Mouse (Mus musculus) cerebellum, adult 9-11 months (tissue): ENCODE results near the gene Inpp1.
"Not testable (repeated sequence)": the region's sequence is repeated elsewhere in the genome, so short reads cannot be mapped to it uniquely, and the experiment has no call there.

Experiments
- DNase-seq: peaks from one replicate; pipeline ENCODE4 v3.0.0; 2022

The Inpp1 gene

DNA sequence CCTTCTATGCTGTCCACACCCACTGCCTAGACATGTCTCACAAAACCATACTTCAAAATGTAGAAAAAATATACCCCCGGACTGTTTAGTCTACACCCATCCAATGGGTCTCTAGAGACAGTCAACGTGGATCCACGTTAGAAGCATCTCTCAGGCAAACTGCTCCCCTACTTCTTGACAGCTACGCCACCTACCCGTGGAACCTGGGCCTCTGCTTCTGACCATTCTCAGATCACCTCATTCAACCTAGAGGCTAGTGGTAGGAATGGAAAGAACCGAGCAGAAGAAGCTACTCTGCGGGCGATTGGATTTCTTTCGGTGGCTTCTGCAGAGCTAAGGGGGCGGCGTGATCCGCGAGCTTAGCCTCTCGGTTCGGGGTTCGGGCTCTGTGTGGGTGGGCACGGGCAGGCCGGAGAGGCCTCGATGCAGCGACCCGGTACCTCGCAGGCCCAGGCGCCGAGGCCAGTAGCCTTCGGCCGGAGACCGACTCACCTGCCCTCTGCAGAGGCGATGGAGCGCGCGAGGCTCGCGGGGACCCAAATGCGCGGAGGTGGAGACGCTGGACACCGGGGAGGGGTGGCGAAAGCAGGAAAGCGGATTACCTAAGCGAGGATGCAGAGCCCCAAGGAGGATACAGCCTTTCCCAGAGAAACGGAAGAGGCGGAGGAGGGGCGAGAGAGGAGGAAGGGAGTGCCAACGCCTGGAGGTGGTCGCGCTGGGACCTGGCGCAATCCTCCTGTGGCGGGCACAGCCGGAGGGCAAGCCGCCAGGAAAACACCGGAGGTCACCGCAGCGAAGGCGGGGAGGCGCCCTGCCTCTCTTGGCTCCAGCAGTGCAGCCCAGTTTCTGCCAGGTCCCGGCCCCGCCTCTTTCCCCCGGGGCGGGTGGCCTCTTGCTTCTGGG, at the start of gene Inpp1:
TSS of gene Inpp1 (minus strand) at position 779 of the 903 bp plus-strand sequence.
- DNase-seq, result peak; percentile 91

DNA sequence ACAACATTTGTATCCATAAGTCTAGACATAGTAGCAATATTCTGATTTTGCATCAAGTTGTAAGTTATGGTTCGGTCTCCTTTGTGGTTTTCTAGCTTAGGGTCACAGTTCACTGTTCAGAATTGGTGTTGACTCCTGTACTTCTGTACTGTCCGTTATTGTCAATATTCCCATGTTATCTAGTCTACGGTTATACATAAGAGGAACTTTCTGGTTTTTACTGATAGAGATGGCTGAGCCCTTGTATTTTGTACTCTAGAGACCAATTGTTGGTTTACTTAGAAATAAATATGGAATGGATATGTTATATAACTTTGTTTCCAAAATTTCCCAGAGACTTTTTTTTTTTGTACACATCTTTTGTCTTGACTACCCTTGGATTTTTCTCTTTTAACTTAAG, 48.5 kb upstream of the Inpp1 start:
- no peak for DNase-seq

DNA sequence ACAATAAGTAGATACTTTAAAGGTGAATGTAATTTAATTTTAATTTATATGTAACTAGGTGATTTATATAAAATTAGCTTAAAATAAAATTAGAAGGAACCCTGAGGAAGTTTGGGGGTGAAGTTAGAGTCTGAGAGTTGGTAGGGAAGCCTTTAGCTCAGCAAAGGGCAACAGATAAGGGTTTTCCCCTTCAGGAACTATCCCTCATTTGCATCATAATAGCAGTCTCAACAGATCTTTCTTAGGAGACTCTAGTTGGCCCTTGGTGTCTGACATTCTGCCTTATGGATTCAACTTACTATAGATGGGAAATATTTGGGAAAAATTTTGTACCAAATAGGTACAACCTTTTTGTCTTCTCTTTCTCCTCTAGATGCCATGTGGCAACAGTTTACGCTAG, 46.7 kb upstream of the Inpp1 start:
- no peak for DNase-seq

DNA sequence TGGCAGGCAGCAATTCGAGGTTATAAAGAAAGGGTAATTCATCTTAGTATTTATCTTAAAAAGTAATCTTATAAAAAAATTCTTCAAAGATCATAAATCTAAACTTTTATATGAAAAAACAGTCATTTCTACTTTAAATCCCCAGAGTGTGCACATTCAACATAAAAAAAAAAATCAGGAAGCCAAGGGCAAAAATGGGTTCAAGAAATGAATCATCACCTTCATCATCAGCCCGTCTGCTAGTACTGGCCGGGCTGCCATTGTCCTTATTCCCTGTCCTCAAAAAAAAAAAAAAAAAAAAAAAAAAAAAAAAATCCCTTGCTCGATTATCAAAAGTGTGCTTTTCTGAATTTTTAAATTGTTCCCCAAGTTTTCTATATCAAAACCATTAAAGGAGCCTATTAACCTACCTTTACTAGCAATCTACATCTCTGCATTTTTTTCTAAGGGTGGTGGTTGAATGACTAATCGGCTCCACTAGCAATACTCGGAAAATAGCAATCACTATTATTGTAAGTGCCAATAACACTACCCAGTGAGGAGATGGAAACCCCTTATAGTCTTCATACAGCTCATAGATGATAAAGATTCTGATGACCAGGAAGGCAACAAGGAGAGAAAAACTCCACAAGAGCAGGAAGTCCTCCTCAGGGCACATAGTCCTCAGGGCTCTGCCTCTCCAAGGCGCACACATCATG, 38.6 kb upstream of the Inpp1 start:
- DNase-seq, result no peak

DNA sequence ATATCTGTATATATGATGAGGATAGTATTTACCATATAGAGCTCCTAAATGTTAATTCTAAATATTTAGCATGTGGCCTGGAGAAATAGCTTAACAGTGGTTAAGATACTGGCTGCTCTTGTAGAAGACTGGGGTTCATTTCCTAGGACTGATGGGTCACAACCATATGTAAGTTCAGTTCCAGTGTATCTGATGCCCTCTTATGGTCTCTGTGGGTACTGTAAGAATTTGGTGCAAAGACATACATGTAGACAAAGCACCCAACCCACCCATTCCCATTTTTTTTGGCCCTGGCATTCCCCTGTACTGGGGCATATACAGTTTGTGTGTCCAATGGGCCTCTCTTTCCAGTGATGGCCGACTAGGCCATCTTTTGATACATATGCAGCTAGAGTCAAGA, 36.5 kb upstream of the Inpp1 start:
- not testable (repeated sequence) for DNase-seq

DNA sequence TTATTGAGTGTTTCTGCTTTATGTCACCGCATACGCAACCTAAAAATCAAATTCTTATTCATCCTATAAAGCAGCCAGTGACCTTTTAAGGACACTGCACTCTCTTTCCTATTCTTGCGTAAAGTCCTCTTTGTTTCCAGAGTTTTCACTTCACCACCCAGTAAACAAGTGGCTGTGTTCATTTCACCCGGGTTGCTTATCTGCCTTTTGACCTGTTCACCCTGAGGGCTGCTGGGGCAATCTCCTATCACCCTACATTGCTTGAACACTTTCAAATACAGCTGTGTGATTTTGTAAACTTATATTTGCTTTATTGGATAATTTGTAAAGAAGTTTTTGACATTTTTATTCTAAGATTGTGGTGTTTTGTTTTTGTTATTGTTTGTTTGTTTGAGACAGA, 31.9 kb upstream of the Inpp1 start:
- no peak for DNase-seq

DNA sequence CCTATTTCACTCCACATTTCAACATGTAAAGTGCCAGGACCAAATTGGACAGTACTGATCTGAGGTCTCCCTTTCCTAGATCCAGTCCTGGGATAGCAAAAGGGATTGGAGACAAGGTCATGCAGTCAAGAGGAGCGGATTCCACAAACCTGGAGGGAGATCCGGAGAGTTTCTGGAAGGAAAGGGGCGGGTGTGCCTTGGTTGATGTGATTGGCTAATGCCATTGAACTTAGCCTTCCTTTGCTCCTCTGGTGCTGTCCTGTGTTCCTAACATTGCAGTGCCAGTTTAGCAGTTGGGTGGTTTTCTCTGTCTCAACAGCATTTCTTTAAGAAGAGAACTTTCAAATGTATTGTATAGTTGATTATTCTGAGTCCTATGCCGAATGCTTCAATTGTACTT, 29.1 kb upstream of the Inpp1 start:
- no peak for DNase-seq

DNA sequence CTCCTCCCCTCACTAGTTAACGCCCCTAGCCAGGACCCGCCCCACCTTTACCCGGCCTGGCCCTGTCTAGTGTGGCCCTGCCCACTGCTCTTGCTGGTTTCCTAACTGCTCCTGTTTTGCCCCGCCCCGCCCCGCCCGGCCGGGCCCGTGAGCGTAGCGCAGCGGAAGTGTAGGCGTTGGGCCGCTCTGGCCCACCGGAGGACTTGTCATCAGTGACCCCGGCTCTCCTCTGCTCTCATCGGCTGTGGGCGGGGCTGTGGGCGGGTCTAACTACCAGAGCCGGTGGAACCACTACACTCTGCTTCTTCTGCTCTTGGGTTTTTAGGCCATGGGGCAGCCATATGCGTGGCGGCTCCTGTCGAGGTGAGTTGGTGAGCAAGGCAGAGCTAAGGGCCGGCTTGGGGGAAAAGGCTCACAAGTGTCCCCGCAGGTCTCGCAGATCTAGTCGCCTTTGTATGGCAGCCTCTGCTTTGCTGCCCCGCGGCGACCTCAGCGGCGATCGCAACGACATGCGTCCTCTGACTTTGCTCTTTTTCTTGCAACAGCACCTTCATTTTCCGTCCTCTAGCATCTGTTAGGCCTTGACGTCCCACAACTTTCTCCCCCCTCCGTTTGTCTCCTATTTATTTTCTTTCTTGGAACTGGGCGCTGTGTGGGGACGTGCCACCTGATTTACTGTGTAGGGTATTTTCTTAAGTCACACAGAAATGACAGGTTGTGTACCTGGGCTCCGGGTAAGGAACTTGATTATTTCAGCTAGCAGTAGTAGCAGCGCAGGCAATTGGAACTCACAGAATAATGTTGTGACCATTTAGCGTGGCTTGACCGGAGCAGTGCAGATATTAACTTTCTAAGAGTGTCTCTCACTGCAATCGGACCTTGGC, 27.5 kb upstream of the Inpp1 start, which contains the start of gene Hibch:
TSS of gene Hibch (plus strand) at position 148 of the 884 bp plus-strand sequence.
- DNase-seq, result peak; percentile 99

DNA sequence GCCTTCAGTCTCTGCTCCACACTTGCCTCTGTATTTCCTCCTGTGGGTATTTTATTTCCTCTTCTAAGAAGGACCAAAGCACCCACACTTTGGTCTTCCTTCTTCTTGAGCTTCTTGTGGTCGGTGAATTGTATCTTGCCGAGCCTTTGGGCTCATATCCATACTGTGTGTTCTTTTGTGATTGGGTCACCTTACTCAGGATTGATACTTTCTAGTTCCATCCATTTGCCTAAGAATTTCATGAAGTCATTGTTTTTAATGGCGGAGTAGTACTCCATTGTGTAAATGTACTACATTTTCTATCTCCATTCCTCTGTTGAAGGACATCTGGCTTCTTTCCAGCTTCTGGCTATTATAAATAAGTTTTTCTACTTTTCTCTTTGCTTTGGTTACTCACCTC, 26.9 kb upstream of the Inpp1 start:
- no peak for DNase-seq

DNA sequence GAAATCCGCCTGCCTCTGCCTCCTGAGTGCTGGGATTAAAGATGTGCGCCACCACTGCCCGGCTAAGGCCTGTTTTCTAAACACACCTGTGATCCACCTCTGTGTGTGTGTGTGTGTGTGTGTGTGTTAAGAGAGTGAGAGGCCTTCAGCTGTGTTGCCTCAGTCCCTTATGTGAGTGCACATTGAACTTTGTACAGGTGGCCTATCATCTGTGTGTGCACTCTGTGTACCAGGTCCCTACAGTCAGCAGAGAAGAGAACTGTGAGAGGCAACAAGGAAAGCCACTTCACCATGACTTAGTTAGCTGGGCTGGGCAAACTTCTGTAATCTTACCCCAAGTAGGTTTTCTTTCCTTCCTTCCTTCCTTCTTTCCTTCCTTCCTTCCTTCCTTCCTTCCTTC, 21.6 kb upstream of the Inpp1 start:
- no peak for DNase-seq

DNA sequence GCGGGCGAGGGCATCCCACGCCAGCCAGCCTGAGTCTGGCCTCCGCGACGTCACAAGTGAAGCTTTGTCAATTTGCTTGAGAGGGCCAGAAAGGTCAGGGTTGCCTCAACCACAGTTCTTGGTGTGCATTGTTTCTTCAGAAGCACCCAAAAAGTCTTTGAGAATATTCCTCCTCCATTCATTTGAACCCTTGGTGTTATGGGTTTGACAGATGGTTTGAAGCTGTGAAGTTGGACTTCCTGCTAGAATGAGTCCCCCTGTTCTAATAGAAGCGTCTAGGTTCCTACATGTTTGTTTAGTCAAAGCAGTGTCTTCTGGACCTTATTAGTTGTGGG, 292 bp upstream of the Inpp1 start:
- no peak for DNase-seq

DNA sequence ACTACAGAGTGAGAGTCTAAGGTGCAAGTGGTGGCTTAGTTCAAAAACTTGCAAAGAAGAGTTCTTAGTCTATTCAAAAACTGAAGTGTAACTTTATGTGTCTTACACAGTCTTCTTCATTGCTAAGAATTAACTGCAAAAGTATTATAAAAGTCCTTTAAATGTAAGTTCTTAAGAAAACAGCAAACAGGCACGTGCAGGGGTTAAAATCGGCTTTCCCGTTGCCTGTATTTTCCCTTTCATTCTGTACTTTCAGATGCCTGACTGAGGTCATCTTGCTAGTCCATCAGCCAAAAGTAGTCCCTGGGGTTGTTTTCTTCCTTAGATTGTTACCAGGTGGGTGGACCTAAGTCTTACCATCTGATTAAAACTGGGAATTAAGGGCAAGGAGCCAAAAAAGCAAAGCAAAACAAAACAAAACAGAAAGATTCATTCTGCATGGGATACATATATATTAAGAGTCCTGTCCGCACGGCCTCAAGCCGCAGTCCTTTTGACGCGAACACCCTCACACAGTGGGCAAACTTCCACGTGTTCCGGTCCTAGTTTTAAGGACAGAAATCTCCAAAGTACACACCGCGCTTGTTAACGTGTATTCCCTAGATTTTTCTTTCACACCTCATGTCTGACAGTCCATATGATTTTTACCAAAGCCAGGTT, 1.1 kb downstream of the Inpp1 start:
- DNase-seq, result peak; percentile 59

DNA sequence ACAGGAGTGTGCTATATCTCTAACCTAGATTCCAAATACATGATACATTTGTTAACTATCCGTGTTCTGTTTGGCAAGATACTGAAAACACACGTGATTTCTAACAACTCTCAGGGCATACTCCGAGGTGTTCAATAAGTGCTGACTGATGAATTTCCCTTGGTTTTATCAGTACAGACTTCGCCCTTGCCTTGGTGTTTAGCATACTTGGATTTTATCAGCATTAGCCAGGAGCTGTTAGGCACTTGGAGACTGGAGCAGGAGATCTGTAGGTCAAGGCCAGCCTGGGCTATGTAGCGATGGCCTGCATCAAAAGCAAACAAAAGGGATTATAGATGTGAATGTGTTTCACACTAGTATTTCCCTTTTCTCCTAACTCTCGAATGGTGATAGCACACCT, 9.0 kb downstream of the Inpp1 start:
- DNase-seq, result no peak

DNA sequence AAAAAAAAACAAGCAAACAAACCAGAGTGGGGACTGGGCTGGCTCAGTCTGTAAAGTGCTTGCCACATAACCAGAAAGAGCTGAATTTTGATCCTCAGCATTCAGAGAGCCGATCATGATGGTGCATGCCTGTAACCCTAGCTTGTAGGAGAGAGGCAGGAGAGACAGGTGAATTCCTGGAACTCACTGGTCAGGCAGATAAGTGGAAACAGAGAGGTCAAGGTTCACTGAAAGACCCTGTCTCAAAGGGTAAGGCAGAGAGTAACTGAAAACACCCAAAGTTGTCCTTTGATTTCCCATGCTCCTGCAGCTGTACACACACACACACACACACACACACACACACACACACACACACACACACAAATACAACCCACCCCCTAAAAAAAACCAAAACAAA, 12.4 kb downstream of the Inpp1 start:
- DNase-seq, result no peak

DNA sequence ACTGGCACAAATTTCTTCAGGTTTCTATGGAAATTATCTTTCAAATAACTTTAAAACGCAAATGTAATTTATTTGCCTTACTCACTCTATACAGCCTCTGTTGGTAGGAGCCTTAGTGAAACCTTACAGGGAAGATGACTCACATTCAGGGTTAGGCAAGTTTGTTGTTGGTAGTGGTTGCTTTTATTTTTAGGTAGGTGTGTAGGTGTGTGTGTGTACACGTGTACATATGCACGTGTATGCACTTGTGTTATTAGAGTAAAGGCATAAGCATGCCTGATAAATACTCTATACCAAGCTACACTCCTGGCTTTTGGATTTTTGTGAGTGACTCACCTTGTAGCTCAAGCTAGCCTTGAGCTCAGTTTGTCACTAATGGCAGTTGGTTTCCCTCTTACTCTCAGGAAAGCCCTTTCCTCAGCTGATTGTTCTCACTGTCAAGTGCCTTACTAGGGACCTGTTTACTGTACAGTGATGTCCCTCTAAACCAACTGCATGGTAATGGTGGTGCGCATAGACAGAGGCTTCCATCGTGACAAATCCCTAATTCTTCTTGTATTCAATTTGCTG, 15.0 kb downstream of the Inpp1 start:
- no peak for DNase-seq

DNA sequence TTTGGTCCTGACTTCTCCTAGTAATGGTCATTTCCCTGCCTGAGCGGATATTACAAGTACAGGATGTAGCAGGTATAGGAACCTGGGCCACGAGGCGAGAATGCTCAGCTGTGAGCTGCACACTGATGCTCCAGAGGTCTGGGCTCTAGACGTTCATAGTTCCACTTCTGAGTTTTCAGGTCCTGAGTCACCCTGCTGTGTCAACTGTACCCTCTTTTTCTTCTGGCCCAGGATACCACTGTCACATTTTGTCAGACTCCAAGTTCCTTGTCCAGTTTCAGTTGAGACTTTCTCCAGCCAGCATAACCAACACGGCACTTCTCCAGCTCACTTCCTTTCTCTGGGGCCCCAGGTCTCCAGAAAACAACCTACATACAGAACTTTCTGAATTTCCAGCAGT, 15.8 kb downstream of the Inpp1 start:
- DNase-seq, result no peak

DNA sequence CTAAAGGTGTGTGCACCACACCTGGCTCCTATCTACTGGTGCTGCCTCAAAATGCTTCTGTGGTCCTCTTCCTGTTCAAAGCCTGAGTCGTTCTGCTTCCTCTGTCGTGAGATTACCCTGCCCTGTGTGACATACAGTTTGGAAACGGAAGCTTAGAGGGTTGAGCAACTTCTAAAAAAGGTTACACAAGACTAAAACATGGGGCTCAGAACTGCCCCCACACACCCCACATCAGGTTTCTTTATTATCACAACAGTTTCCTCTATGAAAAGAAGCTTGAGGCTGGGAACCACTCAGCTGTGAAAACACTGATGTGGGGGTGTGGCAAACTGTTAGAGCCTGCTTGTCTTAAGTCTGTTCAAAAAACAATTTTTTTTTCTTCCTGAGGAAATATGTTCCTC, 17.1 kb downstream of the Inpp1 start:
- no peak for DNase-seq

DNA sequence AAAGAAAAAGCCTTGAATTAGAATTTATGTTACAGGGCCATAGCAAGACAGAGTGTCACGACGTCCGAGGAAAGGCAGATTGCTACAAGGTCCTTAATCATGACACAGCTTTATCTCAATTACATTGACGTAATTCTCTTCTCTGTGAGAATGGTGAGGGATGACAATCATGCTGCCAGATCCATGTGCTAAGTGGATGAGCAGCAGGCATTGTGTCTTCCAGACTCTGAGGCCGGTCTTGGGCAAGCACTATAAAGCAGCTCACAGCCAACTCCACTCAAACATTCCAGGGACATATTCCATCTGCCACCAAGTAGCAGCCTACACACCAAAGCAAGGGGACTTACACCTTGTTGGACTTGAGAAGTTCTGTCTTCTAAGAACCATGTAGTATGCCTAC, 17.7 kb downstream of the Inpp1 start:
- peak; percentile 47 for DNase-seq

DNA sequence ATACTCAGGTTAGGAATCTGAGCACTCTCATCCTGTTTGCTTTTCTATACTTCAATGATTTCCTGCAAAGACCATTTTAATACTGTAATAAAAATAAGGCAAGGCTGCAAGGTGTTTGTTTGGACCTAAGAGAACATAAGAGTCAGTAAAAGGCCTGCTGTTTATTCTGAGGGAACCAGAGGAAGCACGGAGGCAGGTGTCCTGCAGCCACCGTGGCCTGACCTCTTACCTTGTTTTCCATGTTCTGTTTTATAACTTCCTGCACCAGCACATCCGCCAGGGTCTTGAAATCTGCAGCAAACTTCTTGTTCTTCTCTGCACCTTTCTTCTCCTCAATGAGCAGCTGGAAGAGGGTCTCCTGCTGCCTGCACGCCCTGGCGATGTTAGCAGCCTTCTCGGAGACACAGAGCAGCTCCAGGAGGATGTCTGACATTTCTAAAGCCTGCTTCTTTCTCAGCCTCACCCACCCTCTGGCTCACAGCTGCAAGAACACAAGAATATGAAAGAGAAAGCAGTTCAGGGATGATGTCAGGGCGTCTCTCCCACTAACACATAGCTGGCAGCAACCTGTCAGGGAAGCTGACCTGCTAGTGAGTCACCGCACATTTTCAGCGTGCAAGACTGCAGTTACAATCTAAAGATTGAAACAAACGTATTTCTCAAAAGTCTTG, 18.3 kb downstream of the Inpp1 start:
- no peak for DNase-seq

DNA sequence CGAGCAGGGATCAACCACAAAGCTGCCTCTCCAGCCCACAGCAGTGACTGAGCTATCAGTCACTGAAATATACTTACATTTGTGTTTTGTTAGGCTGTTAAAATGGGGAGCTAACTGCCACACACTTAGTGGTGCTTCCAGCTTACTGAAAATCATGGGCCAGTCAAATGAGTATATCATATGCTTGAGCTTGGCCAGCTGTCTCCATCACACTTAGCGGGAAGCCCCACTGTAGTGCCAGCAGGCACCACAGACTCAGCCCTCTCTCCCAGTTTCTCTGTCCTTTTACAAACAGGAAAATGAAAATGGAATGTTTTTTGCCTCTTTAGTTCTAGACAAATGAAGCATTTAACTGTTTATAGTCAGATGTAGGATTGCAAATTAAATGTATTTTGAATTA, 21.6 kb downstream of the Inpp1 start:
- no peak for DNase-seq

DNA sequence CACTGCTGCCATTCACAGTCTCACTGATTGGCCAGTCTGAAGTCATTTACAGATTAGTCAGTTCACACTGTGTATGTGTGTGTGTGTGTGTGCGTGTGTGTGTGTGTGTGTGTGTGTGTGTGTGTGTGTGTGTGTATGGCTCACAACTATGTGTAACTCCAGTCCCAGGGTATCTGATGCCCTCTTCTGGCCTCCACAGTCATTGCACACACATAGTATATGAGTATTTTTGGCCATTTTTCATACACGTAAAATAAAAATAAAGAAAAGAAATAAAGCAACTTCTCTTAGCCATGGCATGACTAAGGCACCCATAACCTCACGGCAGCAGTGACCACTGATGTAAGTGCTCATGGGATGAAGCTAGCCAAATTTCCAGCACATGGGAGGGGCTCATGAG, 23.8 kb downstream of the Inpp1 start:
- DNase-seq, result no peak

DNA sequence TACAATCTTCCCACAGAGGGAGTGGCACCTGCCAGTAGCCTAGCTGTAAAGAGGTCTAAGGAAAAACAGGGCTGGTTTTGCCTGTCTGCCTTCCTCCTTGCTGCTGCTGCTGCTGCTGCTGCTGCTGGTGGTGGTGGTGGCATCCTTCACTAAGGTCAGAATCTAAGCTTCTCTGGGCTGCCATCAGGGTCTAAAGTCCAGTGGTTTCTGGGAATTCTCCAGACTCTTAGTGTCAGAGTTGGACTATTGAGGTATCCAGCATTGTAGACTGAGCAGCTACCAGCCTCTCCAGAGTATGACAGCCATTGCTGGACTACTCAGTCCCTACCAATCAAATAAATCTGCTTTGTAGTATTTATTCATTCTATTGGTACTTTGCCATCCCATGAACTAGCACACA, 24.8 kb downstream of the Inpp1 start:
- no peak for DNase-seq
